Mouse (Mus musculus): Measurements from ENCODE around the gene Etnk1. TPM values are rescaled to one million over a fixed set of nuclear protein-coding genes. Genes with fewer than 3 reads are reported as not detected.
A peak's percentile ranks its signal among the peaks of the same experiment; 100 is the strongest.
"Not testable (repeated sequence)": the region's sequence is repeated elsewhere in the genome, so short reads cannot be mapped to it uniquely, and the experiment has no call there.

Etnk1 gene
- total and polyA plus RNA-seq, 3 experiments, result 28.4 to 281 (median 199) TPM

- Histone ChIP-seq H3K36me3 (replicated peaks) (no peaks in the 10 kb centered on the region), H3K4me3 (ENCODE audit: low read depth, low read length) (no peak overlapping the region), H3K4me1 (ENCODE audit: insufficient read depth, low read depth, low read length) (peaks cover 39% of the 10 kb centered on the region), H3K27me3 (ENCODE audit: insufficient read depth, low read length) (peaks cover 2% of the 10 kb centered on the region), H3K9me3 (replicated peaks) (peaks cover 4% of the 10 kb centered on the region; the same call in 1 of the 2 replicates)
- ATAC-seq (ENCODE audit: extremely low read depth, insufficient number of reproducible peaks, low FRiP score, poor library complexity, severe bottlenecking), result no peak
- TF ChIP-seq GATA2 (IDR thresholded peaks at IDR 0.05; ENCODE audit: borderline replicate concordance, low read depth, low read length) (no peak), TAL1 (conservative IDR thresholded peaks at IDR 0.05; ENCODE audit: low read depth, low read length) (no peak), CTCF (IDR thresholded peaks at IDR 0.05; ENCODE audit: low read depth, low read length) (no peak), POLR2AphosphoS5 (IDR thresholded peaks at IDR 0.05; ENCODE audit: insufficient replicate concordance, low read depth, low read length) (no peak), GATA1 (IDR thresholded peaks at IDR 0.05; ENCODE audit: borderline replicate concordance, low read length) (no peak)
- no peak for DNase-seq (ENCODE audit: low spot score)
Observed at GRCm38 (mm10) chr6:143145051-143145450, 22.0 kb upstream of the Etnk1 start.

- Histone ChIP-seq H3K36me3 (replicated peaks) (no peaks in the 10 kb centered on the region), H3K4me3 (ENCODE audit: low read depth, low read length) (peak overlapping the region; percentile 48; the same call in 1 of the 2 replicates), H3K4me1 (ENCODE audit: insufficient read depth, low read depth, low read length) (peaks cover 52% of the 10 kb centered on the region), H3K9me3 (replicated peaks) (peaks cover 4% of the 10 kb centered on the region; the same call in 1 of the 2 replicates), H3K27me3 (ENCODE audit: insufficient read depth, low read length) (no peaks in the 10 kb centered on the region; the same call in 1 of the 2 replicates)
- TF ChIP-seq POLR2AphosphoS5 (IDR thresholded peaks at IDR 0.05; ENCODE audit: insufficient replicate concordance, low read depth, low read length), result no peak
- no peak for TF ChIP-seq GATA1 (IDR thresholded peaks at IDR 0.05; ENCODE audit: borderline replicate concordance, low read length)
- no peak for TF ChIP-seq GATA2 (IDR thresholded peaks at IDR 0.05; ENCODE audit: borderline replicate concordance, low read depth, low read length)
- no peak for TF ChIP-seq TAL1 (conservative IDR thresholded peaks at IDR 0.05; ENCODE audit: low read depth, low read length)
- no peak for TF ChIP-seq CTCF (IDR thresholded peaks at IDR 0.05; ENCODE audit: low read depth, low read length)
- DNase-seq (ENCODE audit: low spot score), result peak; percentile 73
- ATAC-seq (ENCODE audit: extremely low read depth, insufficient number of reproducible peaks, low FRiP score, poor library complexity, severe bottlenecking), result peak; percentile 93
Observed at GRCm38 (mm10) chr6:143146756-143147155, 20.3 kb upstream of the Etnk1 start.

GRCm38 (mm10) chr6:143148868-143149267 is 18.2 kb upstream of the Etnk1 start:
- Histone ChIP-seq H3K4me3 (ENCODE audit: low read depth, low read length) (no peak overlapping the region), H3K36me3 (replicated peaks) (no peaks in the 10 kb centered on the region)
- no peak for ATAC-seq (ENCODE audit: extremely low read depth, insufficient number of reproducible peaks, low FRiP score, poor library complexity, severe bottlenecking)

GRCm38 (mm10) chr6:143149766-143150291 is 17.2 kb upstream of the Etnk1 start:
- Histone ChIP-seq H3K4me1 (ENCODE audit: insufficient read depth, low read depth, low read length) (peaks cover 63% of the 10 kb centered on the region), H3K36me3 (replicated peaks) (no peaks in the 10 kb centered on the region), H3K9me3 (replicated peaks) (peaks cover 4% of the 10 kb centered on the region; the same call in 1 of the 2 replicates), H3K27me3 (ENCODE audit: insufficient read depth, low read length) (no peaks in the 10 kb centered on the region), H3K4me3 (ENCODE audit: low read depth, low read length) (no peak overlapping the region)
- no peak for ATAC-seq (ENCODE audit: extremely low read depth, insufficient number of reproducible peaks, low FRiP score, poor library complexity, severe bottlenecking)
- no peak for DNase-seq (ENCODE audit: low spot score)
- TF ChIP-seq GATA1 (IDR thresholded peaks at IDR 0.05; ENCODE audit: borderline replicate concordance, low read length) (no peak), TAL1 (conservative IDR thresholded peaks at IDR 0.05; ENCODE audit: low read depth, low read length) (no peak), GATA2 (IDR thresholded peaks at IDR 0.05; ENCODE audit: borderline replicate concordance, low read depth, low read length) (no peak), CTCF (IDR thresholded peaks at IDR 0.05; ENCODE audit: low read depth, low read length) (no peak), POLR2AphosphoS5 (IDR thresholded peaks at IDR 0.05; ENCODE audit: insufficient replicate concordance, low read depth, low read length) (no peak)

More at GRCm38 (mm10) chr6:143148868-143149267, 18.2 kb upstream of the Etnk1 start:
- Histone ChIP-seq H3K9me3 (replicated peaks) (peaks cover 4% of the 10 kb centered on the region; the same call in 1 of the 2 replicates), H3K27me3 (ENCODE audit: insufficient read depth, low read length) (no peaks in the 10 kb centered on the region; the same call in 1 of the 2 replicates), H3K4me1 (ENCODE audit: insufficient read depth, low read depth, low read length) (peaks cover 60% of the 10 kb centered on the region)
- no peak for TF ChIP-seq POLR2AphosphoS5 (IDR thresholded peaks at IDR 0.05; ENCODE audit: insufficient replicate concordance, low read depth, low read length)
- TF ChIP-seq TAL1 (conservative IDR thresholded peaks at IDR 0.05; ENCODE audit: low read depth, low read length), result no peak
- no peak for TF ChIP-seq GATA1 (IDR thresholded peaks at IDR 0.05; ENCODE audit: borderline replicate concordance, low read length)
- TF ChIP-seq CTCF (IDR thresholded peaks at IDR 0.05; ENCODE audit: low read depth, low read length), result no peak
- no peak for TF ChIP-seq GATA2 (IDR thresholded peaks at IDR 0.05; ENCODE audit: borderline replicate concordance, low read depth, low read length)
- no peak for DNase-seq (ENCODE audit: low spot score)

- peaks cover 60% of the 10 kb centered on the region for H3K4me1 ChIP-seq (ENCODE audit: insufficient read depth, low read depth, low read length)
- not testable (repeated sequence) for H3K36me3 ChIP-seq (replicated peaks); H3K4me3 ChIP-seq (ENCODE audit: low read depth, low read length); DNase-seq (ENCODE audit: low spot score); H3K9me3 ChIP-seq (replicated peaks); H3K27me3 ChIP-seq (ENCODE audit: insufficient read depth, low read length)
- 0 out of 2 replicates have a peak, but pooled peaks have one; percentile 36 for ATAC-seq (ENCODE audit: extremely low read depth, insufficient number of reproducible peaks, low FRiP score, poor library complexity, severe bottlenecking)
Observed at GRCm38 (mm10) chr6:143151081-143151995, 15.7 kb upstream of the Etnk1 start.

- H3K4me1 ChIP-seq (ENCODE audit: insufficient read depth, low read depth, low read length), result peaks cover 54% of the 10 kb centered on the region
- ATAC-seq (ENCODE audit: extremely low read depth, insufficient number of reproducible peaks, low FRiP score, poor library complexity, severe bottlenecking) (no peak), DNase-seq (ENCODE audit: low spot score) (no peak)
- TF ChIP-seq GATA2 (IDR thresholded peaks at IDR 0.05; ENCODE audit: borderline replicate concordance, low read depth, low read length), result no peak
- no peak for TF ChIP-seq CTCF (IDR thresholded peaks at IDR 0.05; ENCODE audit: low read depth, low read length)
- TF ChIP-seq POLR2AphosphoS5 (IDR thresholded peaks at IDR 0.05; ENCODE audit: insufficient replicate concordance, low read depth, low read length), result no peak
- no peak for TF ChIP-seq TAL1 (conservative IDR thresholded peaks at IDR 0.05; ENCODE audit: low read depth, low read length)
- TF ChIP-seq GATA1 (IDR thresholded peaks at IDR 0.05; ENCODE audit: borderline replicate concordance, low read length), result no peak
- no peaks in the 10 kb centered on the region for H3K36me3 ChIP-seq (replicated peaks)
- H3K27me3 ChIP-seq (ENCODE audit: insufficient read depth, low read length), result no peaks in the 10 kb centered on the region
- peaks cover 4% of the 10 kb centered on the region; the same call in 1 of the 2 replicates for H3K9me3 ChIP-seq (replicated peaks)
- H3K4me3 ChIP-seq (ENCODE audit: low read depth, low read length), result no peak overlapping the region
Observed at GRCm38 (mm10) chr6:143152321-143152827, 14.6 kb upstream of the Etnk1 start.
